8 mouse cellular contexts compared by ENCODE assay signal in the genomic region with DNA sequence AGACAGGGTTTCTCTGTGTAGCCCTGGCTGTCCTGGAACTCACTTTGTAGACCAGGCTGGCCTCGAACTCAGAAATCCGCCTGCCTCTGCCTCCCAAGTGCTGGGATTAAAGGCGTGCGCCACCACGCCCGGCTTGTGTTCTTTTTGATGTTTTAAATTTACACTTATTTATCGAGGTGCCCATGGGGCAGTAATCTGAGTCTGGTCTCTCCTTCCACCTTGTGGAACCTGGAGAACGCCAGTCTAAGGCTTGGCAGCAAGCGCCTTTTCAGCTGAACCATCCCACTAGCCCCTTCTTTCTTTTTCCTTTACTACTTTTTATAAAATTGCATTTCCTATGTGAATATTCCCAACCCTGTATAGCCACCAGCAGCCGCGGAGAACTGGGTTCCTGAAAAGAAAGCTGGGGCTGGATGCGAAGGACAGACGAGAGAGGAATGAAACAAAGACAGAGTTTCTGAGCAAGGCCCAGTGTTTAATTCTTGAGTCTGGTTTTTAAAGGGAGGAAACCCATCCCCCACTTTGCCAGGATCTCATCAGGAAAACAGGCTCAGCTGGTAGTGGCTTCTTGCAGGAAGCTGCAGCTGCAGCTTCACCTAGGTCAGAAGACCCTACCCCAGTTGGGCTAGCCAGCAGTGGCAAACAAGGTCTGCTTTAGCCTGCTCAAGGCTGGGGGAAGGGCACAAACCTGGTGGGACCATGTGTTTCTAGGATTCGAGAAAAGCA. TPM values are rescaled to one million over a fixed set of nuclear protein-coding genes. Genes with fewer than 3 reads are reported as not detected.
DNase-seq lines count a peak whose midpoint lies in the region; ATAC-seq and TF ChIP-seq lines count a peak whose summit lies in the region.
"Had no signal": no experiment of that assay in that cellular context is flagged by ENCODE, and none has a peak within 500 bp of the region (broad histone marks: within the 10 kb centered on the region; RNA-seq: fewer than 3 reads in every experiment).

No protein-coding gene starts in this region.

- no peaks in the 10 kb centered on the region; the same call in 1 of the 2 replicates for H3K27me3 ChIP-seq in heart, postnatal 0 days (ENCODE audit: control insufficient read depth, insufficient read depth, low read length)
- H3K27me3 ChIP-seq in small intestine, adult 2 months (ENCODE audit: control insufficient read depth, insufficient read depth, low read length), result no peaks in the 10 kb centered on the region

- 26% methylated on average over 13 of the region's 14 CpGs for WGBS in heart, postnatal 0 days
- WGBS in small intestine, adult 2 months, result 12% methylated on average over 14 of the region's 14 CpGs

- H3K4me1 ChIP-seq in heart, postnatal 0 days (ENCODE audit: control insufficient read depth, insufficient read depth), result peaks cover 20% of the 10 kb centered on the region
- peaks cover 5% of the 10 kb centered on the region; the same call in 1 of the 2 replicates for H3K4me1 ChIP-seq in small intestine, adult 2 months (ENCODE audit: control insufficient read depth, insufficient read depth, insufficient read length, low read length)

- no peak for ATAC-seq in heart, postnatal 0 days (ENCODE audit: insufficient read depth, low read depth)

- H3K4me2 ChIP-seq in heart, postnatal 0 days (ENCODE audit: low read depth, low read length), result peak overlapping the region; percentile 68

- H3K27ac ChIP-seq in heart, postnatal 0 days (ENCODE audit: low read depth), result peak overlapping the region; percentile 34; the same call in 1 of the 2 replicates
- H3K27ac ChIP-seq in small intestine, adult 2 months (ENCODE audit: insufficient read depth, low read depth, low read length), result no peak overlapping the region; the same call in 1 of the 2 replicates

- TF ChIP-seq EP300 in heart, postnatal 0 days (IDR thresholded peaks at IDR 0.05; ENCODE audit: low read depth), result no peak

- 0 out of 2 replicates have a peak, but pooled peaks cover 4% of the 10 kb centered on the region for H3K9me3 ChIP-seq in heart, postnatal 0 days (replicated peaks; ENCODE audit: control insufficient read depth, low read length)

- H3K4me3 ChIP-seq in heart, postnatal 0 days (ENCODE audit: low read depth, low read length), result peak overlapping the region; percentile 67
- peak overlapping the region; percentile 81 for H3K4me3 ChIP-seq in small intestine, adult 2 months (ENCODE audit: low read depth, low read length)

- peak overlapping the region; percentile 63 for H3K9ac ChIP-seq in heart, postnatal 0 days (replicated peaks; ENCODE audit: low read depth, low read length)

- peak; percentile 24 to 35 for DNase-seq in spleen, postnatal 10 days (ENCODE audit: low spot score in 2 of 2)
- no peak for DNase-seq in spleen, postnatal 4 days (ENCODE audit: low spot score in 2 of 2)
- DNase-seq in cerebellum, postnatal 10 days, result peak; percentile 16 to 35
- no peak for DNase-seq in heart, postnatal 0 days (ENCODE audit: low spot score)
- DNase-seq in liver, result peak; percentile 9
- no peak for DNase-seq in T-cell, adult 2 months (ENCODE audit: low spot score)

- TF ChIP-seq CTCF in heart, postnatal 0 days (IDR thresholded peaks at IDR 0.05; ENCODE audit: low read depth), result no peak
- no peak for TF ChIP-seq CTCF in small intestine, adult 2 months (IDR thresholded peaks at IDR 0.05; ENCODE audit: extremely low read depth, insufficient read length, insufficient replicate concordance, low read depth, low read length)

- TF ChIP-seq POLR2A in small intestine, adult 2 months (IDR thresholded peaks at IDR 0.05; ENCODE audit: low read depth, low read length), result no peak

- H3K36me3 ChIP-seq in heart, postnatal 0 days (replicated peaks; ENCODE audit: control insufficient read depth, insufficient read depth, low read length), result no peaks in the 10 kb centered on the region
- no peaks in the 10 kb centered on the region for H3K36me3 ChIP-seq in small intestine, adult 2 months (ENCODE audit: control insufficient read depth, insufficient read depth, low read length)

RNA-seq across cellular contexts. Expression of gene Zfp961, which starts 0.8 kb away (rescaled TPM):
- 3.5 and 21.6 TPM in 2 replicates for total RNA-seq in heart, postnatal 0 days (2014; rRNA removed; ENCODE audit: low replicate concordance)
- 7.6 and 8.0 TPM in 2 replicates for polyA plus RNA-seq in heart, postnatal 0 days (2015; fragmentation: Nextera tagmentation; extraction: Ambion mirVana)
- polyA plus RNA-seq in small intestine, adult 2 months (2012; rRNA removed), result 1.2 and 1.9 TPM in 2 replicates

RNA-seq across cellular contexts. Expression of gene Zfp617, which starts 43.2 kb away (rescaled TPM):
- total RNA-seq in heart, postnatal 0 days (2014; rRNA removed; ENCODE audit: low replicate concordance), result 18.3 and 18.9 TPM in 2 replicates
- 20.2 and 21.9 TPM in 2 replicates for polyA plus RNA-seq in heart, postnatal 0 days (2015; fragmentation: Nextera tagmentation; extraction: Ambion mirVana)
- polyA plus RNA-seq in small intestine, adult 2 months (2012; rRNA removed), result 0.76 and 0.94 TPM in 2 replicates

RNA-seq across cellular contexts. Expression of gene Zfp882, which starts 43.2 kb away (rescaled TPM):
- total RNA-seq in heart, postnatal 0 days (2014; rRNA removed; ENCODE audit: low replicate concordance), result 0.11 and 0.23 TPM in 2 replicates
- 1.8 TPM in 2 replicates for polyA plus RNA-seq in heart, postnatal 0 days (2015; fragmentation: Nextera tagmentation; extraction: Ambion mirVana)
- polyA plus RNA-seq in small intestine, adult 2 months (2012; rRNA removed), result 0.08 TPM in 1 of 2 replicates, not detected in the other

RNA-seq across cellular contexts. Expression of gene Cyp4f18, which starts 57.8 kb away (rescaled TPM):
- 1.1 and 2.4 TPM in 2 replicates for total RNA-seq in heart, postnatal 0 days (2014; rRNA removed; ENCODE audit: low replicate concordance)
- 0.97 and 1.3 TPM in 2 replicates for polyA plus RNA-seq in heart, postnatal 0 days (2015; fragmentation: Nextera tagmentation; extraction: Ambion mirVana)
- 7.9 and 8.8 TPM in 2 replicates for polyA plus RNA-seq in small intestine, adult 2 months (2012; rRNA removed)
- total RNA-seq: left cerebral cortex, postnatal 14 days had no signal

Comparison
In these comparisons a context has a peak if more than half of its experiments do, and no peak if none do; other contexts are left out.
1. DNase-seq: peak in spleen, postnatal 10 days (2 of 2), cerebellum, postnatal 10 days (2 of 2) and liver (single experiment); none in spleen, postnatal 4 days (0 of 2), heart, postnatal 0 days (single experiment) and T-cell, adult 2 months (single experiment).
2. RNA of gene Zfp617, which starts 43.2 kb away (polyA plus RNA-seq): 20.2 to 21.9 TPM in heart, postnatal 0 days; 0.76 to 0.94 TPM in small intestine, adult 2 months; every median in the first group is over 10 times any median in the second.